Mouse (Mus musculus) ovary, adult 18-20 months (tissue): ENCODE measurements around the gene Gm21915.

Experiments
- DNase-seq: peaks from one replicate; pipeline ENCODE4 v3.0.0; 2022; ENCODE audit warnings: low spot score, mixed read lengths

Gene Gm21915

GRCm38 (mm10) chr9:40666190-40666803, 4.1 kb upstream of the Gm21915 start:
- no peak for DNase-seq

- DNase-seq: no peak
These were observed 1.0 kb downstream of the Gm21915 start for GRCm38 (mm10) chr9:40671323-40671930.

GRCm38 (mm10) chr9:40675203-40675958, 5.0 kb downstream of the Gm21915 start:
- no peak for DNase-seq

GRCm38 (mm10) chr9:40678653-40679052, 8.2 kb downstream of the Gm21915 start:
- DNase-seq: no peak

- DNase-seq: no peak
These were observed 15.5 kb downstream of the Gm21915 start, which contains the start of gene Clmp for GRCm38 (mm10) chr9:40685801-40686420. Gene Clmp (plus strand): TSS chr9:40685962.

GRCm38 (mm10) chr9:40686421-40686899, 16.0 kb downstream of the Gm21915 start:
- no peak for DNase-seq

GRCm38 (mm10) chr9:40687053-40687452, 16.6 kb downstream of the Gm21915 start:
- DNase-seq: no peak

- no peak for DNase-seq
These were observed 17.1 kb downstream of the Gm21915 start for GRCm38 (mm10) chr9:40687553-40687952.

- DNase-seq: no peak
These were observed 20.1 kb downstream of the Gm21915 start for GRCm38 (mm10) chr9:40690511-40690910.

- DNase-seq: no peak
These were observed 22.6 kb downstream of the Gm21915 start for GRCm38 (mm10) chr9:40693026-40693425.

GRCm38 (mm10) chr9:40693768-40694167, 23.4 kb downstream of the Gm21915 start:
- DNase-seq: no peak

GRCm38 (mm10) chr9:40694284-40694683, 23.9 kb downstream of the Gm21915 start:
- DNase-seq: no peak

- DNase-seq: no peak
These were observed 25.7 kb downstream of the Gm21915 start for GRCm38 (mm10) chr9:40696086-40696485.

GRCm38 (mm10) chr9:40699194-40699593, 28.8 kb downstream of the Gm21915 start:
- no peak for DNase-seq

- DNase-seq: no peak
These were observed 29.8 kb downstream of the Gm21915 start for GRCm38 (mm10) chr9:40700253-40700652.

- no peak for DNase-seq
These were observed 34.2 kb downstream of the Gm21915 start for GRCm38 (mm10) chr9:40704364-40705276.

- DNase-seq: no peak
These were observed 38.2 kb downstream of the Gm21915 start for GRCm38 (mm10) chr9:40708448-40709140.

- no peak for DNase-seq
These were observed 38.7 kb downstream of the Gm21915 start for GRCm38 (mm10) chr9:40709141-40709537.

GRCm38 (mm10) chr9:40709587-40709986, 39.2 kb downstream of the Gm21915 start:
- no peak for DNase-seq

- DNase-seq: no peak
These were observed 39.6 kb downstream of the Gm21915 start for GRCm38 (mm10) chr9:40709991-40710390.

- DNase-seq: no peak
These were observed 41.2 kb downstream of the Gm21915 start for GRCm38 (mm10) chr9:40711654-40712053.
